Mouse (Mus musculus) kidney, adult 2 months (tissue): Measurements from ENCODE around the gene Cx3cr1.

Source experiments
- CTCF ChIP-seq: fragments of 200-500 bp; conservative IDR thresholded peaks from 2 replicates; pipeline ENCODE4 v1.5.1; 2011; ENCODE audit warnings: low read depth, mild to moderate bottlenecking, control low read depth, low read length, moderate library complexity, mixed read lengths; ENCODE audit not compliant: insufficient read depth, insufficient read length
- POLR2A ChIP-seq: fragments of 200-500 bp; IDR thresholded peaks from one replicate; pipeline ENCODE4 v1.6.1; 2011; ENCODE audit warnings: low read depth, low read length, control low read depth

DNA sequence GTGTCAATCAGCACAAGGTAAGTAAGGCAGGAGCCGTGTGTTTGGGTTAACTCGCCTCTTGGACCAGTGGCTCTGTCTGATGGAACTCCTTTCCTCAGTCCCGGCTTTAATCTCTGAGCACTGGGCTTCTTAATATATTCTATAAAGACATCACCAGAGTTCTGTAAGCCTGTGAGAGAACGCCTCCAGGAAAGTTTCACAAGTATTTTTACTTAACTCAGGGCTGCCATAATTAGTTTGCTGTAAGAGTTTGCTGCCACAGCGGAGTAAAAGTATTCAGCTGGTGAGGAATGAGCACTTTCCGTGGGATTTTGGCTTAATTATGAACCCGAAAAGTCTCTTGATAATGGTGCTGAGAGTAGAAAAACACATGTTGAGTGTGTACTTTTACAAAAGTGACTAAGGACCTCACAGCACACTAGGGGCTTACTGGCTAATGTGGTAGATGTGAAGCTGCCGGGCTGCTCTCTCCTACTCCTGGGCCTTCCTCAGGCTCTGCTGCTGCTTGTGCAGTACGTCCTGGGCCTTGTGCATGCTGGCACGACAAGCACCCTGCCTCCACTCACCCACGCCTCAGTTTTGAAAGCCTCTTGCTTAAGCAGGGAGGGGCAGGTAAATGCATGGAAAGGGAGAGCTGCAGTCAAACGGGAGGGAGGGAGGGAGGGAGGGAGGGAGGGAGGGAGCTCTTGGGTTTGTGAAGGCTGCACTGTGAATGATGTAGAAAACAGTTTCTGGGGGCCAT lies 167.1 kb downstream of the Cx3cr1 start:
- TF ChIP-seq POLR2A (no peak), CTCF (no peak)
